Mouse (Mus musculus): ENCODE results near the gene Irgc1. TPM values are rescaled to one million over a fixed set of nuclear protein-coding genes. Genes with fewer than 3 reads are reported as not detected.

Irgc1 gene
- total and polyA plus RNA-seq, 3 experiments, result not detected

DNA sequence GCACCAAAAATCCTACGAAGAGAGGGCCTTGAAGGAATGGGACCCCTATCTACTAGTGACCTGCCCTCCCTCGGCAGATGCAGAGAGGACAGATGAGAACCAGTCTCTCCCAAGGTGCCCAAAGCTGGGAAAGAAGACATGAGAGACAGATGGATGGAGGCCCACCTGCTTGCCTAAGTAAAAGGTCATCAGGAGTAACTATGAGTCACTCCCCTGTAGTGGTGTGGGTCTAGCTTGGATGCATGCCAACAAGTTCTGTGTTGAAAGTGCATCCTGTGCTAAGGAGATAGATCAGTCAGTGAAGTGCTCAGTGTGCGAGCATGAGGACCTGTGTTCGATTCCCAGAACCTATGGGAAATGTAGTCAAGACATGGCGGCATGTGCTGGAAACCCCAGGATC lies 26.8 kb upstream of the Irgc1 start:
- Histone ChIP-seq H3K36me3 (ENCODE audit: control insufficient read depth in 1 of 2, insufficient read depth in 2 of 2, low read length in 2 of 2) (no peaks in the 10 kb centered on the region), H3K27ac (ENCODE audit: control insufficient read depth, low read depth, low read length) (no peak overlapping the region), H3K27me3 (ENCODE audit: control insufficient read depth in 1 of 2, insufficient read depth in 2 of 2, low read length in 2 of 2) (peaks cover 0 to 1% of the 10 kb centered on the region in 2 experiments; a peak in 1 of 4 replicates), H3K4me1 (ENCODE audit: control insufficient read depth in 1 of 2, insufficient read depth in 2 of 2, low read length in 2 of 2) (no peaks in the 10 kb centered on the region; a peak in 2 of 4 replicates), H3K9me3 (replicated peaks; ENCODE audit: insufficient read depth, low read length) (no peaks in the 10 kb centered on the region), H3K9ac (ENCODE audit: control insufficient read depth, low read depth, low read length, poor library complexity, severe bottlenecking) (no peak overlapping the region), H3K79me2 (ENCODE audit: control insufficient read depth, insufficient read depth, low read length, poor library complexity) (no peaks in the 10 kb centered on the region), H3K4me3 (ENCODE audit: control insufficient read depth in 1 of 2, insufficient read depth in 1 of 2, low read depth in 2 of 2, low read length in 2 of 2) (no peak overlapping the region)
- no peak for TF ChIP-seq CTCF (IDR thresholded peaks at IDR 0.05 in 2 of 3, conservative IDR thresholded peaks at IDR 0.05 in 1 of 3; ENCODE audit: control insufficient read depth in 1 of 3, insufficient read depth in 1 of 3, low read depth in 2 of 3, low read length in 3 of 3, poor library complexity in 1 of 3, severe bottlenecking in 1 of 3)
- no peak for TF ChIP-seq MYB (IDR thresholded peaks at IDR 0.05; ENCODE audit: low read depth, low read length)
- TF ChIP-seq NRF1 (IDR thresholded peaks at IDR 0.05; ENCODE audit: insufficient read depth, low read depth, low read length, poor library complexity, severe bottlenecking), result no peak
- TF ChIP-seq E2F4 (IDR thresholded peaks at IDR 0.05; ENCODE audit: borderline replicate concordance, low read depth, low read length), result no peak
- no peak for TF ChIP-seq CHD1 (IDR thresholded peaks at IDR 0.05; ENCODE audit: low read depth, low read length)
- TF ChIP-seq MAFK (IDR thresholded peaks at IDR 0.05; ENCODE audit: borderline replicate concordance, low read depth, low read length), result no peak
- no peak for TF ChIP-seq ZKSCAN1 (IDR thresholded peaks at IDR 0.05; ENCODE audit: low read depth, low read length)
- TF ChIP-seq MXI1 (IDR thresholded peaks at IDR 0.05; ENCODE audit: low read depth, low read length), result no peak
- no peak for TF ChIP-seq POLR2AphosphoS5 (IDR thresholded peaks at IDR 0.05; ENCODE audit: borderline replicate concordance, low read depth, low read length)
- TF ChIP-seq USF1 (IDR thresholded peaks at IDR 0.05; ENCODE audit: low read depth, low read length), result no peak
- no peak for TF ChIP-seq TAL1 (IDR thresholded peaks at IDR 0.05; ENCODE audit: low read length)
- TF ChIP-seq NELFE (IDR thresholded peaks at IDR 0.05; ENCODE audit: low read depth, low read length), result no peak
- TF ChIP-seq USF2 (IDR thresholded peaks at IDR 0.05; ENCODE audit: borderline replicate concordance in 1 of 2, insufficient read depth in 1 of 2, low read depth in 1 of 2, low read length in 2 of 2), result no peak
- no peak for TF ChIP-seq EP300 (IDR thresholded peaks at IDR 0.05; ENCODE audit: low read depth in 1 of 2, low read length in 2 of 2)
- no peak for TF ChIP-seq TBP (IDR thresholded peaks at IDR 0.05; ENCODE audit: low read depth, low read length)
- no peak for TF ChIP-seq POLR2AphosphoS2 (IDR thresholded peaks at IDR 0.05; ENCODE audit: low read length)
- no peak for TF ChIP-seq GATA1 (IDR thresholded peaks at IDR 0.05; ENCODE audit: low read depth, low read length)
- no peak for TF ChIP-seq ELF1 (IDR thresholded peaks at IDR 0.05; ENCODE audit: low read depth, low read length)
- TF ChIP-seq SMC3 (IDR thresholded peaks at IDR 0.05; ENCODE audit: low read depth, low read length), result no peak
- no peak for TF ChIP-seq MEF2A (IDR thresholded peaks at IDR 0.05; ENCODE audit: extremely low read depth, insufficient replicate concordance, low read depth, low read length, poor library complexity, severe bottlenecking)
- no peak for DNase-seq (ENCODE audit: low read depth, low spot score)

GRCm38 (mm10) chr7:24476856-24477255 lies 24.8 kb upstream of the Irgc1 start:
- Histone ChIP-seq H3K27ac (ENCODE audit: control insufficient read depth, low read depth, low read length) (no peak overlapping the region), H3K4me1 (ENCODE audit: control insufficient read depth in 1 of 2, insufficient read depth in 2 of 2, low read length in 2 of 2) (no peaks in the 10 kb centered on the region; a peak in 2 of 4 replicates), H3K79me2 (ENCODE audit: control insufficient read depth, insufficient read depth, low read length, poor library complexity) (no peaks in the 10 kb centered on the region), H3K9me3 (replicated peaks; ENCODE audit: insufficient read depth, low read length) (no peaks in the 10 kb centered on the region), H3K9ac (ENCODE audit: control insufficient read depth, low read depth, low read length, poor library complexity, severe bottlenecking) (no peak overlapping the region), H3K36me3 (ENCODE audit: control insufficient read depth in 1 of 2, insufficient read depth in 2 of 2, low read length in 2 of 2) (no peaks in the 10 kb centered on the region), H3K4me3 (ENCODE audit: control insufficient read depth in 1 of 2, insufficient read depth in 1 of 2, low read depth in 2 of 2, low read length in 2 of 2) (no peak overlapping the region), H3K27me3 (ENCODE audit: control insufficient read depth in 1 of 2, insufficient read depth in 2 of 2, low read length in 2 of 2) (no peaks in the 10 kb centered on the region)
- TF ChIP-seq USF1 (IDR thresholded peaks at IDR 0.05; ENCODE audit: low read depth, low read length) (no peak), KAT2A (conservative IDR thresholded peaks at IDR 0.05; ENCODE audit: low read depth, low read length) (no peak), USF2 (IDR thresholded peaks at IDR 0.05; ENCODE audit: borderline replicate concordance in 1 of 2, insufficient read depth in 1 of 2, low read depth in 1 of 2, low read length in 2 of 2) (no peak), CTCF (IDR thresholded peaks at IDR 0.05 in 2 of 3, conservative IDR thresholded peaks at IDR 0.05 in 1 of 3; ENCODE audit: control insufficient read depth in 1 of 3, insufficient read depth in 1 of 3, low read depth in 2 of 3, low read length in 3 of 3, poor library complexity in 1 of 3, severe bottlenecking in 1 of 3) (no peak), HCFC1 (IDR thresholded peaks at IDR 0.05; ENCODE audit: low read depth, low read length) (no peak), MYC (IDR thresholded peaks at IDR 0.05; ENCODE audit: low read depth, low read length) (no peak), ETS1 (IDR thresholded peaks at IDR 0.05; ENCODE audit: low read depth, low read length) (no peak), RAD21 (IDR thresholded peaks at IDR 0.05; ENCODE audit: low read depth, low read length) (no peak), NELFE (IDR thresholded peaks at IDR 0.05; ENCODE audit: low read depth, low read length) (no peak), MAX (IDR thresholded peaks at IDR 0.05; ENCODE audit: low read length) (no peak), NRF1 (IDR thresholded peaks at IDR 0.05; ENCODE audit: insufficient read depth, low read depth, low read length, poor library complexity, severe bottlenecking) (no peak), POLR2AphosphoS2 (IDR thresholded peaks at IDR 0.05; ENCODE audit: low read length) (no peak), SMC3 (IDR thresholded peaks at IDR 0.05; ENCODE audit: low read depth, low read length) (no peak), BHLHE40 (IDR thresholded peaks at IDR 0.05; ENCODE audit: borderline replicate concordance, low read depth, low read length) (no peak), EP300 (IDR thresholded peaks at IDR 0.05; ENCODE audit: low read depth in 1 of 2, low read length in 2 of 2) (no peak), TBP (IDR thresholded peaks at IDR 0.05; ENCODE audit: low read depth, low read length) (no peak), MXI1 (IDR thresholded peaks at IDR 0.05; ENCODE audit: low read depth, low read length) (no peak), POLR2A (IDR thresholded peaks at IDR 0.05; ENCODE audit: control insufficient read depth in 1 of 2, insufficient read depth in 1 of 2, low read depth in 1 of 2, low read length in 2 of 2, poor library complexity in 1 of 2) (no peak), MYB (IDR thresholded peaks at IDR 0.05; ENCODE audit: low read depth, low read length) (no peak)
- DNase-seq (ENCODE audit: low read depth, low spot score), result no peak

Measured in MEL (cell line).